Mouse (Mus musculus): ENCODE results near the gene Triobp.
"Not testable (repeated sequence)": the region's sequence is repeated elsewhere in the genome, so short reads cannot be mapped to it uniquely, and the experiment has no call there.

The Triobp gene

GRCm38 (mm10) chr15:79003079-79003478 lies 55.6 kb downstream of the Triobp start:
- DNase-seq = no peak

DNA sequence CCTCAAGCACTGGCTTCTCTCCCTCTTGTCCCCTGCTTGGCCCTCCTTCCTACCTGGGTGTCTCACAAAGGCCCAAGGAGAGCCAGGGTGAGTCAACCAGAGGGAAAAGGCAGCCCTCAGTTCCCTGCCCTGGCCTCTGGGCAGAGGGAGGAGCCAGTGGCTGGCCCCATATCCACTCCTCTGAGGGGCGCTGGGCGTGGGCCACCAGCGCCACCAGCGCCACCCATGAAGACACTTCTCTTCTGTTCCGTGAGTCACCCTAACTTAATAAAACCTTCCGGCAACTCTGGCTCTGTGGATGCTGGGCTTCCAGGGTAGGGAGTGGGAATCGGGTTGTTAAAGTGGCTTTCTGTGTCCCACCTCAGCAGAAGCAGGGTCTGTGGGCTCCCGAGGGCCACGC lies 58.1 kb downstream of the Triobp start:
- DNase-seq = no peak

DNA sequence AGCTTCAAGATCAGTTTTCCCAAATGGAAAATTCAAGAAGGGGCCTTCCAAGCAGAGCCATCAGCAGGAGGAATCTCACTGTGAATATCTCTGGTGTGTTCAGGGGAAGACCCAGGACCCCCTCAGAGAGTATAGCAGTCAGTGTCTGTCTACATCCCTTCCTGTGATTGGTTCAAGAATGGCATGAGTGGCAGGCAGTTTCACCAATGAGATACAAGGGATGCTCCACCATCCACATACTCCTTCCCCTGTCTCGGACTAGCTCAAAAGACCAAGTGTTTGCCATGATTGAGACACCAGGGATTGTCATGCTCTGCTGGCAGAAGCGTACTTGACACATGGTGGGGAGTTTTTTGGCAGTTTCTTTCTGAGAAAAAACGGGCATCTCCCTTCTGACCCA lies 59.1 kb downstream of the Triobp start:
- DNase-seq = no peak

DNA sequence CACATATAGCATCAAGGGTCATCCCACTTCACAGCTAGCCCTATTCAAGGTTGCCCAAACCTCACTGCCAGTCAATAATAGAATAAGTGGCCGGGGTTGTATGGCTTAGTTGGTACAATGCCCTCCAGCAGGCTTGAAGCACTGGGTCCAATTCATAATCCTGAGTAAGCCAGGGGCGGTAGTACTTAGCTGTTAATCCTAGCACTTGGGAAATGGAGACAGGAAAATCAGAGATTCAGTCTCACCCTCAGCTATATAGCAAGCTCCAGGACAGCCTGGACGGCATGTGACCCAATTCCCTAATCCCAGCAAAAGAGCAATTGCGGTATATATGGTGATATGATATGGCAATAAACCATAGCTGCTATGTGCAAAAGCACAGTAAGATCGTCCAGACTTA lies 59.5 kb downstream of the Triobp start:
- no peak for DNase-seq

DNA sequence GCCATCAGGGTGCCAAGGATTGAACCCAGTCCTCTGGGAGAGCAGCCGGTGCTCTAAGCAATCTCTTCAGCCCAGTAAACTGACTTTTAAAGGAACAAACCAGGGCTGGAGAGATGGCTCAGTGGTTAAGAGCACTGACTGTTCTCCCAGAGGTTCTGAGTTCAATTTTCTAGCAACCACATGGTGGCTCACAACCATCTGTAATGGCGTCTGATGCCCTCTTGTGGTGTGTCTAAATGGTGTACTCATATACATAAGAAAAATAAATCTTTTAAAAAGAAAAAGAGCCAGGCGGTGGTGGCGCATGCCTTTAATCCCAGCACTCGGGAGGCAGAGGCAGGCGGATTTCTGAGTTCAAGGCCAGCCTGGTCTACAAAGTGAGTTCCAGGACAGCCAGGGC lies 60.3 kb downstream of the Triobp start:
- not testable (repeated sequence) for DNase-seq

- no peak for DNase-seq
Observed at GRCm38 (mm10) chr15:79009734-79010133, 62.2 kb downstream of the Triobp start.

DNA sequence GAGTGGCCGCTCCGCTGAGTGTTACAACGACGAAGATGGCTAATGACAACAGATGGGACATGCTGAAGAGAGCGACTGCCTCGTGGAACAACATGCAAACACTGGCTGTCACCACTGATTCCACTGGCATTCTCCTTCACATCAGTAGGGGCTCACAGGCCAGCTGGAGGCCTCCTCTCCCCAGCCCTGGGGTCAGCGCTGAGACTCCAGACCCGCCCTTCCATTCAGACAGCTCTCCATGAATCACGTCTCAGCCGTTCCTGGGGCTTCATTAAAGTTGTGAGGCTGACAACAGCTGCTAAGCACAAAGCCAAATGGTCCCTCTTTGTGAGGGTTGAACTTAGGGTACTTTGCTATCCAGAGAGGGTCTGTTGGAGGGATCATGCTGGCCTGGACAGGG lies 64.0 kb downstream of the Triobp start:
- no peak for DNase-seq

DNA sequence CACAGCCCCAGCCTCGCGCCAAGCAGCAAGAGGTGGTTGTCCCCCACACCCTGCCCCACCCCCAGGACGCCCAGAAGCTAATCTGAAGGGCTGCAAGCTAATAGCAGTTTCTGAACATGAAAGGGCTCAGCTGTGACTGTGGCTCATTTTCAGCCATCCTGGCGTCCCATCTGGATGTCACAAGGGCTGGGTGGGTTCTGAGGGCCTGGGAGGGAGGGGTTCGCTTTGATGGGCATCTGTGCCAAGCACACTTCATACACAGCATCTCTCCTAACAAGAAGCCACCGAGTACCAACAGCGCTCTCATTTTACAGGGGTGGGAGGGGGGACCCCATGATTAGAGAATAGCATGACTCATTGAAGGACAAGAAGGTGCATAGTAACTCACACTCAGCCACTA lies 65.9 kb downstream of the Triobp start:
- no peak for DNase-seq

GRCm38 (mm10) chr15:79018191-79018590 lies 70.7 kb downstream of the Triobp start:
- no peak for DNase-seq

- no peak for DNase-seq
Observed at GRCm38 (mm10) chr15:79018886-79019285, 71.4 kb downstream of the Triobp start.

- peak; percentile 28 for DNase-seq
Observed at GRCm38 (mm10) chr15:79022671-79023230, 75.2 kb downstream of the Triobp start.

- DNase-seq = no peak
Observed at GRCm38 (mm10) chr15:79023366-79023765, 75.8 kb downstream of the Triobp start.

DNA sequence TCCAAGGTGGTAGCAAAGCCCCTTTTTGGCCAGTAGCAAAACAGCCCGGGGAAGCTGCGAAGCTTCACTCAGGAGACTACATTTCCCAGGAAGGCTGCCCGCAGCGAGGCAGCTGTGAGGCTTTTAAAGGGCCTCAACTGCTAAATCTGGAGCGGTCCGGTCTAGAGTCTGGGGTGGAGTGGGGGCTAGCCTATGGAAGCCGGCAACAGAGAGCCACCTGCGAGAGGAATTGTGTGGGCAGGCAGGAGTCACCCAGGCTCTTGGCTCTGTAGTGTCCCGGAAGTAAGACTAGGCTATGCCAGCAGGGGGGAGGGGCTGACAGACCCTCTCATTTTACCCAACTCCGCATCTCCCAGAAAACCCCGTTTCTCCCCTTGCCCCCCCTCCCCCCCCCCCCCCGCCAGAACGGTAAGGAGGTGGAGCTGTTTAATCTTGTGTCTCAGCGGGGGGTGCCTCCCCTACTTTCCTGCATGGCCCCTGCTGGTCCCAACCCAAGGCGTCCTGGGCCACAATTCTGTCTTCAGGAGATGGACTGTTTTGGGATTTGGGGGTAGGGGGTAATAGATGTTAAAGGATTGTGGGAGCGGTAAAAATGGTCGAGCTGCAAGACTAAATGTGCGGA lies 78.3 kb downstream of the Triobp start:
- peak; percentile 53 for DNase-seq

DNA sequence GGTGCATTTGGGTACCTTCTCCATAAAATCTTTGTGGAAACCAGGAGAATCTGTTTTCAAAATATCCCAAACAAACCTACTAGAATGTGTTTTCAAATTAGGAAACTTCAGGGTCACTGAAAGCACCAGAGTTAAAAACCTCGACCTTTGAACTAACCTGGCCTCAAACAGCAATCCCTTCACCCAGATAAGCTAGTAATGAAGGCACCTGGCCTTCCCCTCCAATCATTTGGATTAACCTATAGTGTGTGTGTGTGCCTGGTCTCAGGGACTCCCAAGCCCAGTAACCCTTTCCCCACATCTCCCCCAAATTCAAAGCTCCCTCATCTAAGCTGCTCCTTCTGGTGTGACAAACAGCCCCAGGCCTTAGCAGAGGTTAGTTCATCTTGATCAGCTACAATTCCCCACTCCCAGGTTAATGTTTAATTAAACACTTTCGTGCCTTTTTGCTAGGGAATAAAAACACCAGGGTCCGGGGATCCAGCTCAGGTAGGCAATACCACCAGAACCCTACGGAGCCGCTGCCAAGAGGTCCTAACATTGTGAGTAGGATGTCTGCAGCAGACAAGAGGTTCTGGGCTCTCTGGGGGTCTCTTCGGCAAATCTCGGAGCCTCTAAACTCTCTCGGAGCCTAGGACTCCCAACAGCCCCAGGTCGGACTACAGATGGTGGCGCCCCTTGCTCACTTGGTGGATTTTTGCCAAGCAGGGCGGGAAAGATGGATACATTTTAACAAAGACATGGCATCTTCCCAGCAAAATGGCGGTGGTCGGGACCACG lies 79.2 kb downstream of the Triobp start:
- DNase-seq = peak; percentile 75

DNA sequence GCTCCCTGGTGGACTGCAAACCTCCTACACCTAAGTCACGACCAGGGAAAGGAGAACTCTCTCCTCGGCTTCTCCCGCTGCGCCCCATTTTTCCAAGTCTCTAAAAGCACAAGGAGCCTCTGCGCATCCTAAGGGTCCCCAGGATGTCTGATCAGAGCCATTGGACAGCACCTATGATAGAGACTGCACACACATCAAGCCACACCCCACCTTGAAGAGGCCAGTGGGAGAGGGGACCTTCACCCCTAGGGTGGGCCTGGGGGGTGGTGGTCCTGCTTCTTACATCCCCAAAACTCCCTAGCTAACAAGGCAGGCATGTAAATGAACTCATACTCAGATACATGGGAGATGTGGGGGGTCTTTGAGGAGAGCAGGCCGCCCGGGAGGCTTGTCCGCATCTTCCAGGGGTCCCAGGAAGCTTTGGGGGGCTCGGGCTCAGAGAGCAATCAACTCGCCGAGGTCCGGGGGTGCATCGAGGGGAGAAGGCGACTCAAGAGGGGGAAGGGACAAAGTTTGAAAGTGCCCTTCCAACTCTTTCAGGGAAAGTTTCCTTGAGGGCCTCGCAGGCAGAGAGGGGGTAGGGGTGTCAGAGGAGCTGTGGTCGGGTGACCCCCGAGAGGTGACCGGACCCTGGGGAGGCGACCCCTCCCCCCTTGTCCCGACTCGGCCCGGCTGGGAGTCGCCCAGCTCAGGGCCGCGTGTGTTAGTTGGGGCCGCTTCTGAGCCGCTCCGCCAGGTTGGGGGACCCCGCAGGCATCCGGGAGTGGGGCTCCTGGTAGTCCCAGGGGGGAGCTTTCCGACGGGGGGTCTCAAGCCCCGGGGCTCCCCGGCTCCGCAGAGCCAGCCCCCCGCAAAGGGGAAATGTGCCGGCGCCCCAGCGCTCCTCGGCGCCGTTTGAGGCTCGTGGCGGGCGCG lies 80.0 kb downstream of the Triobp start:
- peak; percentile 49 for DNase-seq

DNA sequence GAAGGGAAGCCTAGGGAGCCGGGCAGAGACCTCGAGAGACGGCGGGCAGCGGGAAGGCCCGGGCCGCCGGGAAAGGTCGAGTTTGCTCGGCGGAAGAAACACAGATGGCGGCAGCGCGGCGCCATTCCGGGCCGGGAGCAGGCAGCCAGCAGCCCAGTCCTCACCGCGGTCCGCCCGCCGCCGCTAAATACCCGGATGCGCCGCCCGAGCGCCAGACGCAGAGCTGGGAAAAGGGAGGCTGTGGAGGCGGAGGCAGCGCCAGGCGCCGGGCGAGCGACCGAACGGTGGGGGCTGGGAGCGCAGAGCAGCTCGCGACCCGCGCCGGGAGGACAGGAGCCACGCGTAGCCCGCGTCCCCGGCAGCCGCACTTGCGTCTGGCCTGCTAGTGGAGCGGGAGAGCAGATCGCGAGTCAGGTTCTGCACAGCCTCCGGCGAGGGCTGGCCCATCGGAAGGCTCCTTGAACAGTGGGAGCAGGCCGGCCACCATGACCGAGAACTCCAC lies 80.8 kb downstream of the Triobp start, which contains the start of gene H1f0:
Gene H1f0 (plus strand): TSS at position 214 of the 502 bp plus-strand sequence.
- DNase-seq = peak; percentile 91

- no peak for DNase-seq
Observed at GRCm38 (mm10) chr15:79028823-79029484, 81.4 kb downstream of the Triobp start.

- peak; percentile 34 for DNase-seq
Observed at GRCm38 (mm10) chr15:79029519-79030241, 82.2 kb downstream of the Triobp start.

- DNase-seq = peak; percentile 98
Observed at GRCm38 (mm10) chr15:79030551-79031435, 83.3 kb downstream of the Triobp start.

DNA sequence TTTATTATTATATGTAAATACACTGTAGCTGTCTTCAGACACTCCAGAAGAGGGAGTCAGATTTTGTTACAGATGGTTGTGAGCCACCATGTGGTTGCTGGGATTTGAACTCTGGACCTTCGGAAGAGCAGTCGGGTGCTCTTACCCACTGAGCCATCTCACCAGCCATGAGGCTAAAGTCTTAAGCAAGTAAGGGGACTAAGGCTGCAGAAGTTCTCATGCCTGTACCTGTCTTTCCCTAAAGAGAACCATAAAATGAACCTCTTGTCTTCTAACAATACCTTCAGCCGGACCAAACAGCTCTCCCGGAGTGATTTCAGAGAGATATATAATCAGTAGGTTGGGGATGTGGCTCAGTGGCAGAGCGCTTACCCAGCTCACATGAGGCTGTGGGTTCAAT lies 84.4 kb downstream of the Triobp start:
- DNase-seq = not testable (repeated sequence)

Measured in kidney, adult 11 months (tissue).